Mouse (Mus musculus) limb, embryonic 14.5 days (tissue): ENCODE measurements around the gene Atp2b2. TPM values are rescaled to one million over a fixed set of nuclear protein-coding genes. Genes with fewer than 3 reads are reported as not detected.
A peak's percentile ranks its signal among the peaks of the same experiment; 100 is the strongest.

Experiments used
- ATAC-seq: fragments of 200-750 bp; cut with Nextera tagmentation; 2 replicates; pipeline ENCODE4 v1.8.0; 2017; ENCODE audit warnings: low read depth, moderate number of reproducible peaks, moderate TSS enrichment; ENCODE audit not compliant: low FRiP score
- DNase-seq: peaks from one replicate; pipeline ENCODE4 v3.0.0-alpha.2; 2015; ENCODE audit warnings: low spot score
- H3K27ac ChIP-seq: fragments of 300-500 bp; sonication (generic); replicated peaks from 2 replicates; pipeline ENCODE4 v1.5.1; 2014; ENCODE audit warnings: low read depth, mild to moderate bottlenecking, low read length, moderate library complexity, mixed read lengths
- H3K27me3 ChIP-seq: fragments of 300-500 bp; sonication (generic); 2 replicates; pipeline ENCODE4 v1.6.1; 2014; ENCODE audit warnings: low read length, mixed read lengths; ENCODE audit not compliant: control insufficient read depth, insufficient read depth
- H3K36me3 ChIP-seq: fragments of 300-500 bp; sonication (generic); 2 replicates; pipeline ENCODE4 v1.6.1; 2014; ENCODE audit warnings: mild to moderate bottlenecking, low read length, moderate library complexity, mixed read lengths; ENCODE audit not compliant: control insufficient read depth, insufficient read depth
- H3K4me1 ChIP-seq: fragments of 300-500 bp; sonication (generic); 2 replicates; pipeline ENCODE4 v1.6.1; 2014; ENCODE audit warnings: antibody characterized with exemption, low read length, mixed read lengths; ENCODE audit not compliant: control insufficient read depth, insufficient read depth
- H3K4me2 ChIP-seq: fragments of 300-500 bp; sonication (generic); replicated peaks from 2 replicates; pipeline ENCODE4 v1.6.1; 2014; ENCODE audit warnings: low read depth, mild to moderate bottlenecking, low read length, moderate library complexity; ENCODE audit not compliant: severe bottlenecking
- H3K4me3 ChIP-seq: fragments of 300-500 bp; sonication (generic); replicated peaks from 2 replicates; pipeline ENCODE4 v1.5.1; 2014; ENCODE audit warnings: low read length
- H3K9ac ChIP-seq: fragments of 300-500 bp; sonication (generic); 2 replicates; pipeline ENCODE4 v1.6.1; 2014; ENCODE audit warnings: mild to moderate bottlenecking, low read depth, low read length, moderate library complexity; ENCODE audit not compliant: severe bottlenecking
- H3K9me3 ChIP-seq: fragments of 300-500 bp; sonication (generic); 2 replicates; pipeline ENCODE4 v1.6.1; 2016; ENCODE audit warnings: low read length; ENCODE audit not compliant: control insufficient read depth
- POLR2A ChIP-seq: fragments of 200-500 bp; IDR thresholded peaks from 2 replicates; pipeline ENCODE4 v1.8.0; 2012; ENCODE audit warnings: inconsistent platforms, mild to moderate bottlenecking, moderate library complexity, borderline replicate concordance; ENCODE audit not compliant: insufficient read depth, insufficient read length; ENCODE audit errors: extremely low read depth
- WGBS: fragments of 180-500 bp; shearing (Covaris S2); extraction: QIAGEN DNeasy Blood & Tissue Kit; methylation state at CpG from one replicate; pipeline ENCODE4 v1.1.7; 2014; 5-methylcytosine and 5-hydroxymethylcytosine counted together
- polyA plus RNA-seq, 2 experiments: library from polyadenylated mRNA; depleted of rRNA in 1 of 2; stranded (reverse) in 1 of 2; unstranded in 1 of 2; fragments of >200 nt; fragmentation: Nextera tagmentation in 1 of 2; extraction: Ambion mirVana in 1 of 2; gene quantifications; 2 replicates each; pipeline versions ENCODE4 v1.2.1 to v1.2.3; 2012 to 2014

Gene Atp2b2
- polyA plus RNA-seq, 2 experiments, result 0.09 to 0.11 TPM

DNA sequence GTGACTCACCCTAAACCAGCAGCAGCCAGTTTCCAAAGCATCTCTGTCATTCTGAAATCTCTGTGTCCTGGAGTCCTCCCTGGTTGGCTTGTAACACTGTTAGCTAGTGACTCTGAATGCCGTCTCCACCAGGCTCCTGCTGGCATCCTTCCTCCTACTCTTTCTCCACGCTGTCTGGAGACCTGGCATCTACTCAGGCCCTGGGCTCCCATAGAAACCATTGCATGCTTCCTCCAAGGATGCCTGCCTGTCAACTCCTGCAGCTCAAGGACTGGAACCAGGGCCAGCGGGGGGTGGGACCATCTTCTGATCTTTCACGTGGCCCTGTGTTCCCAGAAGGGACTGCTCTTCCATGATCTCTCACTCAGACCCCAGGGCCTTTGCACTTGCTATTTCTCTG is 231.7 kb downstream of the Atp2b2 start:
- Histone ChIP-seq H3K27ac (no peak overlapping the region), H3K9me3 (peaks cover 2% of the 10 kb centered on the region; the same call in 1 of the 2 replicates), H3K36me3 (no peaks in the 10 kb centered on the region), H3K9ac (no peak overlapping the region), H3K27me3 (no peaks in the 10 kb centered on the region), H3K4me1 (no peaks in the 10 kb centered on the region), H3K4me3 (no peak overlapping the region), H3K4me2 (no peak overlapping the region)
- no peak for TF ChIP-seq POLR2A
- ATAC-seq, result no peak
- 70% methylated on average over 4 of the region's 4 CpGs for WGBS
- no peak for DNase-seq

- Histone ChIP-seq H3K9ac (no peak overlapping the region), H3K4me2 (no peak overlapping the region), H3K36me3 (no peaks in the 10 kb centered on the region), H3K27ac (no peak overlapping the region), H3K4me1 (no peaks in the 10 kb centered on the region), H3K27me3 (no peaks in the 10 kb centered on the region), H3K4me3 (no peak overlapping the region), H3K9me3 (peaks cover 12% of the 10 kb centered on the region)
- 66% methylated on average over 5 of the region's 5 CpGs for WGBS
- peak; percentile 27 for DNase-seq
- ATAC-seq, result no peak
- no peak for TF ChIP-seq POLR2A
Observed at GRCm38 (mm10) chr6:113806241-113806640, 236.2 kb downstream of the Atp2b2 start.

GRCm38 (mm10) chr6:113801233-113801632 is 241.2 kb downstream of the Atp2b2 start:
- Histone ChIP-seq H3K27me3 (no peaks in the 10 kb centered on the region), H3K4me3 (no peak overlapping the region), H3K36me3 (no peaks in the 10 kb centered on the region), H3K27ac (no peak overlapping the region), H3K4me1 (no peaks in the 10 kb centered on the region), H3K4me2 (no peak overlapping the region), H3K9ac (no peak overlapping the region), H3K9me3 (peaks cover 12% of the 10 kb centered on the region)
- no peak for ATAC-seq
- no peak for TF ChIP-seq POLR2A
- no peak for DNase-seq

DNA sequence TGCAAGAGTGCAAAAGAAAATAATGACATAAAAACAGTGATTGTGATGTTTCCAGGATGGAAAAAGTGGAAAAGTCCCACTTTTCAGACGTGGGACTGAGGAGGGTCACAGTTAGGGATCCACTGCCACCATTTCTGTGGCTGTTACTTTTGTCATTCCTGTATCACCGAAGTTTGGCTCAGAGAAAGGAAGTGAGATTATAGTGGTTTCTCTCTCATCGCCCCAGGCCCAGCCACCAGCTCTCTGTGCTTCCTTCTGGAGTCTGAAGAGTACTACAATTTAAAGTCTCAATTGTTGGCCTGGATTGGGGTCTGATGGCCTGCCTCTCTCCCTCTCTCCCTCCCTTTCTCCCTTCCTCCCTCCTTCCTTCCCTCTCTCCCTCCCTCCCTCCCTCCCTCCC is 242.5 kb downstream of the Atp2b2 start:
- Histone ChIP-seq H3K36me3 (no peaks in the 10 kb centered on the region), H3K27me3 (no peaks in the 10 kb centered on the region), H3K9me3 (peaks cover 2% of the 10 kb centered on the region; the same call in 1 of the 2 replicates), H3K4me3 (no peak overlapping the region), H3K9ac (no peak overlapping the region), H3K27ac (no peak overlapping the region), H3K4me2 (no peak overlapping the region), H3K4me1 (peaks cover 6% of the 10 kb centered on the region; the same call in 1 of the 2 replicates)
- 65% methylated on average over 3 of the region's 3 CpGs for WGBS
- no peak for TF ChIP-seq POLR2A
- ATAC-seq, result no peak
- no peak for DNase-seq

DNA sequence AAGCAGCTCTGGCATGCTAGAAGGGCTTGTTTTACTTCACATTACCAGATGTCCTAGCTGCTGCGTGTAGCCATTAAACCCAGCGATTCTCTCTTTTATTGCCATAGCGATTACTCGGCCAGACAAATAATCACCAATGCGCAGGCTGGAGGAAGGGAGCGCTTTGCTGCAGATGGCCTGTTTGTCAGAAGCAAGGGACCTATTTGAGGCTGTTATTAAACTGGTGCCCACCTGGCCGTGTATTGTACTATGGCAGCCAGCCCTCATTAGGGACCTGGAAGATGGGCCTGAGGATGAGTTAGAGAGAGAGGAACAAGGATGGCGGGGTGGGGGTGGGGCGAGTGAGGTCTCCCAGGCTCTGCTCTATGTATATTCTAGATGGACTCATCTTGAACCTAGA is 243.1 kb downstream of the Atp2b2 start:
- WGBS, result 23% methylated on average over 9 of the region's 9 CpGs
- Histone ChIP-seq H3K4me1 (peaks cover 6% of the 10 kb centered on the region; the same call in 1 of the 2 replicates), H3K36me3 (no peaks in the 10 kb centered on the region), H3K9ac (no peak overlapping the region), H3K27ac (no peak overlapping the region), H3K9me3 (no peaks in the 10 kb centered on the region), H3K4me3 (no peak overlapping the region), H3K27me3 (no peaks in the 10 kb centered on the region), H3K4me2 (no peak overlapping the region)
- DNase-seq (no peak), ATAC-seq (peak; percentile 9; the same call in 1 of the 2 replicates)
- TF ChIP-seq POLR2A, result no peak

GRCm38 (mm10) chr6:113798921-113799320 is 243.5 kb downstream of the Atp2b2 start:
- no peak for DNase-seq
- Histone ChIP-seq H3K9me3 (no peaks in the 10 kb centered on the region), H3K36me3 (no peaks in the 10 kb centered on the region), H3K4me3 (no peak overlapping the region), H3K9ac (no peak overlapping the region), H3K4me2 (no peak overlapping the region), H3K27ac (no peak overlapping the region), H3K4me1 (peaks cover 6% of the 10 kb centered on the region; the same call in 1 of the 2 replicates), H3K27me3 (no peaks in the 10 kb centered on the region)
- TF ChIP-seq POLR2A, result no peak
- ATAC-seq, result no peak
- WGBS, result 17% methylated on average over 2 of the region's 2 CpGs
